Mouse (Mus musculus) liver, embryonic 16.5 days (tissue): ENCODE results near the gene Fkbpl. TPM values are rescaled to one million over a fixed set of nuclear protein-coding genes. Genes with fewer than 3 reads are reported as not detected.

Source experiments
- ATAC-seq: fragments of 200-750 bp; cut with Nextera tagmentation; 2 replicates; pipeline ENCODE4 v1.8.0; 2017; ENCODE audit warnings: low read depth, mild to moderate bottlenecking, moderate number of reproducible peaks, moderate library complexity
- H3K27ac ChIP-seq: fragments of 300-500 bp; sonication (generic); 2 replicates; pipeline ENCODE4 v1.5.1; 2014; ENCODE audit warnings: mild to moderate bottlenecking, low read length
- H3K27me3 ChIP-seq: fragments of 300-500 bp; sonication (generic); 2 replicates; pipeline ENCODE4 v1.6.1; 2014; ENCODE audit warnings: low read depth, low read length, mixed read lengths; ENCODE audit not compliant: control insufficient read depth, insufficient read depth
- H3K36me3 ChIP-seq: fragments of 300-500 bp; sonication (generic); 2 replicates; pipeline ENCODE4 v1.6.1; 2014; ENCODE audit warnings: mild to moderate bottlenecking; ENCODE audit not compliant: control insufficient read depth, insufficient read depth
- H3K4me1 ChIP-seq: fragments of 300-500 bp; sonication (generic); 2 replicates; pipeline ENCODE4 v1.6.1; 2014; ENCODE audit warnings: low read depth, low read length, mixed read lengths; ENCODE audit not compliant: control insufficient read depth
- H3K4me2 ChIP-seq: fragments of 300-500 bp; sonication (generic); 2 replicates; pipeline ENCODE4 v1.6.1; 2014; ENCODE audit warnings: low read depth, low read length, mixed read lengths
- H3K4me3 ChIP-seq: fragments of 300-500 bp; sonication (generic); 2 replicates; pipeline ENCODE4 v1.5.1; 2014; ENCODE audit warnings: low read depth, mild to moderate bottlenecking, low read length
- H3K9ac ChIP-seq: fragments of 300-500 bp; sonication (generic); 2 replicates; pipeline ENCODE4 v1.6.1; 2014; ENCODE audit warnings: low read depth, low read length
- H3K9me3 ChIP-seq: fragments of 300-500 bp; sonication (generic); replicated peaks from 2 replicates; pipeline ENCODE4 v1.6.1; 2016; ENCODE audit warnings: low read length; ENCODE audit not compliant: control insufficient read depth
- WGBS: fragments of 180-500 bp; shearing (Covaris S2); extraction: QIAGEN DNeasy Blood & Tissue Kit; methylation state at CpG from one replicate; pipeline ENCODE4 v1.1.7; 2014; ENCODE audit not compliant: insufficient replicate concordance; 5-methylcytosine and 5-hydroxymethylcytosine counted together
- polyA plus RNA-seq: library from polyadenylated mRNA; unstranded; fragments of >200 nt; fragmentation: Nextera tagmentation; extraction: Ambion mirVana; gene quantifications from 2 replicates; pipeline ENCODE4 v1.2.1, GENCODE M21; 2015

The Fkbpl gene
- 3.7 and 4.6 TPM in 2 replicates for polyA plus RNA-seq

- under 1% methylated on average over 16 of the region's 16 CpGs for WGBS
- H3K36me3 ChIP-seq: no peaks in the 10 kb centered on the region
Observed at GRCm38 (mm10) chr17:34644608-34645007, at the start of gene Fkbpl. TSS of gene Fkbpl (plus strand) at chr17:34644764.

GRCm38 (mm10) chr17:34596098-34596497 lies 48.5 kb upstream of the Fkbpl start:
- 66% methylated on average over 8 of the region's 8 CpGs for WGBS
- Histone ChIP-seq H3K9me3 (no peaks in the 10 kb centered on the region), H3K4me1 (peaks cover 41% of the 10 kb centered on the region)

More at GRCm38 (mm10) chr17:34644608-34645007, at the start of gene Fkbpl:
- peaks cover 31% of the 10 kb centered on the region for H3K4me1 ChIP-seq
- peak within 1 kb of the TSS; percentile 57 for H3K4me2 ChIP-seq
- ATAC-seq: peak; percentile 53
- peak within 1 kb of the TSS; percentile 59 for H3K9ac ChIP-seq
- H3K9me3 ChIP-seq: no peaks in the 10 kb centered on the region
- peak within 1 kb of the TSS; percentile 60 for H3K4me3 ChIP-seq
- H3K27ac ChIP-seq: peak within 1 kb of the TSS; percentile 51
- H3K27me3 ChIP-seq: no peaks in the 10 kb centered on the region

DNA sequence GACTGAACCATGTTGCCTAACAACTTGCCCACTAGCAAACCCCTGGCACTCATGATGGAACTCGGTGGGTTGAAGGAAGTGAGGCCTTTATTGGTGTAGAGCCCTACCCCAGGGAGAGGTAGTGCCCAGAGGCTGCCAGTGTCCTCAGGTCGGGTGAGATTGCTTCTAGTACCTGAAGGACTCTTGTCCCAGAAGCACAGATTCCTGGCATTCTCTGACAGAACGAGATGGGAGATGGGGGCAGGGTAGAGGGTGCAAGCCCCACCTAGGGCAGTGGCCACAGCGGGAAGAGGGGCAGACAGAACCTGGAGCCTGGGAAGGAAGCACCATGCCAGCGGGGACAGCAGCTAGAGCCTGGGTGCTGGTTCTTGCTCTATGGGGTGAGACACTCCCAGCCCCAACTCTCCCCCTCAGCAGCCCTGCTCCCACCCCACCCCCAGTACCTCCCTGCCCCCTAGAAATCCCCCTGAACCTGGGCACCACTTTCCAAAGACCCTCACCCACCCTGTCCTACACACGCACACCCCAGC lies 46.9 kb upstream of the Fkbpl start, which contains the start of gene Ager:
Gene Ager, plus strand, starts transcription at position 297 of the 530 bp plus-strand sequence.
- WGBS: 26% methylated on average over 6 of the region's 6 CpGs
- H3K4me2 ChIP-seq: no peak within 1 kb of the TSS
- no peak for ATAC-seq
- H3K4me1 ChIP-seq: peaks cover 39% of the 10 kb centered on the region
- no peak within 1 kb of the TSS for H3K9ac ChIP-seq
- no peak within 1 kb of the TSS for H3K4me3 ChIP-seq
- H3K36me3 ChIP-seq: peaks cover 19% of the 10 kb centered on the region
- no peaks in the 10 kb centered on the region for H3K27me3 ChIP-seq
- no peaks in the 10 kb centered on the region for H3K9me3 ChIP-seq
- no peak within 1 kb of the TSS for H3K27ac ChIP-seq

More at GRCm38 (mm10) chr17:34596098-34596497, 48.5 kb upstream of the Fkbpl start:
- Histone ChIP-seq H3K4me3 (no peak overlapping the region), H3K4me2 (no peak overlapping the region), H3K27me3 (no peaks in the 10 kb centered on the region), H3K27ac (no peak overlapping the region), H3K9ac (no peak overlapping the region), H3K36me3 (peaks cover 19% of the 10 kb centered on the region)
- ATAC-seq: no peak

DNA sequence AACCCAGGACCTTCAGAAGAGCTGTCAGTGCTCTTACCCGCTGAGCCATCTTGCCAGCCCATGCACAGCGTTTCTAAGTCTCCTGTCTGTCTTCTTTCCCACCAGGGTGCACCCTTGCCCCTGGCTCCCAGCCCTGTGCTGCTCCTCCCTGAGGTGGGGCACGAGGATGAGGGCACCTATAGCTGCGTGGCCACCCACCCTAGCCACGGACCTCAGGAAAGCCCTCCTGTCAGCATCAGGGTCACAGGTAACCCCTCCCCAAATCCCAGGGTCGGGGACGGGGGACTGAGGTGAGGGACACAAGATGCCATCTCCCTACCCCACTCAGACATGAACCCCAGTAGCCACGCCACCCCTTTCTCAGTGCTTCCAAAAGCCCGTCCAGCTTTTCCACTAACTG lies 44.7 kb upstream of the Fkbpl start:
- WGBS: 67% methylated on average over 9 of the region's 9 CpGs
- Histone ChIP-seq H3K4me2 (no peak overlapping the region), H3K27me3 (no peaks in the 10 kb centered on the region), H3K9ac (no peak overlapping the region), H3K9me3 (no peaks in the 10 kb centered on the region), H3K4me3 (no peak overlapping the region), H3K36me3 (peaks cover 16% of the 10 kb centered on the region), H3K27ac (no peak overlapping the region), H3K4me1 (peaks cover 32% of the 10 kb centered on the region)
- ATAC-seq: no peak

DNA sequence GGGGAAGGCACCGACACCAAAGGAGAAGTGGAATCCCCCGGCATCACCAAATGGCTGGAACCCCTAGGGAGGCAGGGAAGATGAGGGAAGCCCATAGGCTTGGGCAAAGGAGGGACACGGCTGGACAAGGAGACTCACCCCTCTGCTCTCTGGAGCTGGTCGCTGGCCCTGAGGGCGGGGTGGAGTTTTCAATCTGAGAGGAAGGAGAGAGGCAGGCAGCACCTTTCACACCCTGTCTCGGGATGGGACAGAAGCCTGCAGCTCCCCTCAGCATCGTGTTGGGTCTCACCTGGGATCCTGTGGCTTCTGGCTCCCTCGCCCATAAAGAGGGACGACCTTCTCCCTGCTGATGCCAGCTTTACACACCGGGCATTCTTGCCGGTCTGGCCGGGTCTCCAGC lies 42.8 kb upstream of the Fkbpl start:
- H3K9ac ChIP-seq: no peak overlapping the region
- WGBS: 85% methylated on average over 12 of the region's 12 CpGs
- no peak overlapping the region for H3K4me3 ChIP-seq
- peaks cover 39% of the 10 kb centered on the region for H3K4me1 ChIP-seq
- no peak for ATAC-seq
- no peak overlapping the region for H3K4me2 ChIP-seq
- H3K27me3 ChIP-seq: no peaks in the 10 kb centered on the region
- no peak overlapping the region for H3K27ac ChIP-seq
- H3K9me3 ChIP-seq: no peaks in the 10 kb centered on the region
- peaks cover 8% of the 10 kb centered on the region for H3K36me3 ChIP-seq

DNA sequence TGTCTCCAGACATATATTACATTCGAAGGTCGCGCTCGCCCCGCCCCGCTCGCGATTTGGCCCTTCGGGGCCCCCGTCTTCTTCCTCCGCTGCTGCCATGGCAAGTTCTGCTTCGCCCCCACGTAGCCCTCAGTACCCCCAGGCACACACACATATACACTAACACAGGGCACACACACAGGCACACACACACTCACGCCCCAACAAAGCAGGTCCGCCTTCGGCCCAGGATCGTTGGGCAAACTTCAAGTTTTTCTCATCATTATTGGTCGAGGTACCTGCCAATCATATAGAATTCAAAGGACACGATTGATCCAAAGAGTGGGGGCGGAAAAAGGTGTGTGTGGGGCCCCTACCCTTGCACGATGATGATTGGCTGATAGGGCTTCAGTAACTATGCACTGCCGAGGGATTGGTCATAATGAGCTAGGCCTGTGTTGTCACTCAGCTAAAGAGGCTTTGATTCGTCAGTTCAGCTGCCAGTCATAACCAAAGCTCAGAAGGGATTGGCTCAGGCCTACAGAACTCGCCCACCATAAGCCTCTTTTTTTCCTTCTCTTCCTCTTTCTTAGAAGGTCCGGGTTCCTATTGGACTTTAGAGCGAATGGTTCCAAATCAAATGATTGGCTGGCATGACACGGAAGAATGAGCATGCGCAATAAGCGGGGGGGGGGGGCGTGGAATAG lies 41.0 kb upstream of the Fkbpl start, which contains the start of gene Rnf5:
Gene Rnf5, minus strand, starts transcription at position 316 of the 686 bp plus-strand sequence.
- Histone ChIP-seq H3K27me3 (no peaks in the 10 kb centered on the region), H3K4me2 (peak within 1 kb of the TSS; percentile 89), H3K36me3 (peaks cover 8% of the 10 kb centered on the region), H3K4me1 (peaks cover 46% of the 10 kb centered on the region), H3K9me3 (no peaks in the 10 kb centered on the region), H3K27ac (peak within 1 kb of the TSS; percentile 88), H3K9ac (peak within 1 kb of the TSS; percentile 82), H3K4me3 (peak within 1 kb of the TSS; percentile 77)
- WGBS: under 1% methylated on average over 30 of the region's 30 CpGs
- ATAC-seq: peak; percentile 89

GRCm38 (mm10) chr17:34604061-34604508 lies 40.5 kb upstream of the Fkbpl start, which contains the start of gene Agpat1:
TSS of gene Agpat1 (plus strand) at chr17:34604262.
- WGBS: 0% methylated on average over 35 of the region's 35 CpGs
- H3K27me3 ChIP-seq: no peaks in the 10 kb centered on the region
- no peaks in the 10 kb centered on the region for H3K9me3 ChIP-seq
- peak within 1 kb of the TSS; percentile 77 for H3K4me3 ChIP-seq
- peak; percentile 79 for ATAC-seq
- peak within 1 kb of the TSS; percentile 89 for H3K4me2 ChIP-seq
- peaks cover 52% of the 10 kb centered on the region for H3K4me1 ChIP-seq
- H3K36me3 ChIP-seq: peaks cover 8% of the 10 kb centered on the region
- H3K9ac ChIP-seq: peak within 1 kb of the TSS; percentile 82
- peak within 1 kb of the TSS; percentile 88 for H3K27ac ChIP-seq

- WGBS: 15% methylated on average over 24 of the region's 24 CpGs
- H3K9me3 ChIP-seq: no peaks in the 10 kb centered on the region
- H3K4me3 ChIP-seq: peak overlapping the region; percentile 70
- ATAC-seq: no peak
- peak overlapping the region; percentile 88 for H3K27ac ChIP-seq
- H3K9ac ChIP-seq: peak overlapping the region; percentile 77
- peak overlapping the region; percentile 89 for H3K4me2 ChIP-seq
- H3K36me3 ChIP-seq: peaks cover 8% of the 10 kb centered on the region
- H3K4me1 ChIP-seq: peaks cover 49% of the 10 kb centered on the region
- H3K27me3 ChIP-seq: no peaks in the 10 kb centered on the region
Observed at GRCm38 (mm10) chr17:34604511-34605237, 39.9 kb upstream of the Fkbpl start.
